Mouse (Mus musculus) olfactory bulb, adult 2 months (tissue): ENCODE results near the gene Rarg.

ENCODE experiments used
- CTCF ChIP-seq: fragments of 200-500 bp; IDR thresholded peaks from 2 replicates; pipeline ENCODE4 v1.5.1; 2012; ENCODE audit warnings: low read depth, mild to moderate bottlenecking, low read length, moderate library complexity; ENCODE audit not compliant: insufficient read depth
- POLR2A ChIP-seq: fragments of 200-500 bp; IDR thresholded peaks from 2 replicates; pipeline ENCODE4 v1.6.1; 2012; ENCODE audit warnings: mild to moderate bottlenecking, low read depth, low read length, moderate library complexity; ENCODE audit not compliant: insufficient read depth

DNA sequence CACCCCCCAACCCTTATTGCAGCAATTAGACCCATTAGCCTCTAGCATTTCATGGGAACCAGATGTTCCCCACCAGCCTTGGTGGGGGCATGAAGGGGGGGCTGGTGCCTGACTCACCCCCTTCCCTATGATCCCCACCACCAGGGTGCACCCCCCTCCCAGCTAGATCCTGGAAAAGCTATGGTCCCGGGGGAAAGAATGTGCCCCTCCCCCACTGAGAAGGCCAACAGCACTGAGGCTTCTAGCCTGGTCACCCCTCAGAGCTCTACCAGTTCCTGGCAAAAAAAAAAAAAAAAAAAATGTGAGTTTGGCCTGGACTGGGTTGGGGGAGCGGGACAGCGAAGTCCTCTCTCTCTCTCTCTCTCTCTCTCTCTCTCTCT lies 8.5 kb downstream of the Rarg start:
- TF ChIP-seq POLR2A (no peak), CTCF (no peak)
